Mouse (Mus musculus) kidney, adult 2 months (tissue): ENCODE measurements around the gene Usp35. TPM values are rescaled to one million over a fixed set of nuclear protein-coding genes. Genes with fewer than 3 reads are reported as not detected.

Experiments used
- DNase-seq: peaks from one replicate; pipeline ENCODE4 v3.0.0; 2021
- H3K27ac ChIP-seq: fragments of 200-500 bp; 2 replicates; pipeline ENCODE4 v1.5.1; 2012; ENCODE audit warnings: low read depth, low read length, control low read depth, inconsistent platforms; ENCODE audit not compliant: insufficient read depth
- H3K27me3 ChIP-seq: fragments of 200-500 bp; replicated peaks from 2 replicates; pipeline ENCODE4 v1.6.1; 2012; ENCODE audit warnings: mild to moderate bottlenecking, moderate library complexity, low read length, inconsistent platforms; ENCODE audit not compliant: control insufficient read depth, insufficient read depth
- H3K36me3 ChIP-seq: fragments of 200-500 bp; 2 replicates; pipeline ENCODE4 v1.6.1; 2012; ENCODE audit warnings: mild to moderate bottlenecking, moderate library complexity, low read length, inconsistent platforms; ENCODE audit not compliant: control insufficient read depth, insufficient read depth
- H3K4me1 ChIP-seq: fragments of 200-500 bp; 2 replicates; pipeline ENCODE4 v1.6.1; 2011; ENCODE audit warnings: low read length; ENCODE audit not compliant: control insufficient read depth, insufficient read depth
- H3K4me3 ChIP-seq: fragments of 200-500 bp; 2 replicates; pipeline ENCODE4 v1.5.1; 2011; ENCODE audit warnings: mild to moderate bottlenecking, low read depth, low read length, control low read depth; ENCODE audit not compliant: insufficient read depth
- CTCF ChIP-seq: fragments of 200-500 bp; conservative IDR thresholded peaks from 2 replicates; pipeline ENCODE4 v1.5.1; 2011; ENCODE audit warnings: low read depth, mild to moderate bottlenecking, control low read depth, low read length, moderate library complexity, mixed read lengths; ENCODE audit not compliant: insufficient read depth, insufficient read length
- POLR2A ChIP-seq: fragments of 200-500 bp; IDR thresholded peaks from one replicate; pipeline ENCODE4 v1.6.1; 2011; ENCODE audit warnings: low read depth, low read length, control low read depth
- WGBS: fragments of 180-500 bp; shearing (Covaris S2); methylation state at CpG from one replicate; pipeline ENCODE4 v1.1.7; 2018; 5-methylcytosine and 5-hydroxymethylcytosine counted together
- polyA plus RNA-seq: library from polyadenylated mRNA; depleted of rRNA; stranded (reverse); fragments of >200 nt; gene quantifications from 2 replicates; pipeline ENCODE4 v1.2.3, GENCODE M21; 2012; rRNA removed

Usp35 gene
- 1.8 and 2.7 TPM in 2 replicates for polyA plus RNA-seq

GRCm38 (mm10) chr7:97331726-97332666, at the start of gene Usp35, which contains the start of gene Kctd21:
Usp35 (minus strand) TSS chr7:97332020.
Kctd21 (plus strand) TSS chr7:97332327.
- Histone ChIP-seq H3K27ac (no peak within 1 kb of the TSS), H3K36me3 (no peaks in the 10 kb centered on the region), H3K4me1 (peaks cover 7% of the 10 kb centered on the region; the same call in 1 of the 2 replicates), H3K27me3 (no peaks in the 10 kb centered on the region), H3K4me3 (peak within 1 kb of the TSS; percentile 94)
- TF ChIP-seq CTCF (0 out of 2 replicates have a peak, but pooled peaks have one; percentile 1), POLR2A (peak; percentile 4)
- DNase-seq, result peak; percentile 96
- WGBS, result under 1% methylated on average over 68 of the region's 68 CpGs

GRCm38 (mm10) chr7:97380500-97381123, 48.8 kb upstream of the Usp35 start:
- DNase-seq, result no peak
- H3K27me3 ChIP-seq, result no peaks in the 10 kb centered on the region
- no peaks in the 10 kb centered on the region for H3K4me1 ChIP-seq
- TF ChIP-seq POLR2A (no peak), CTCF (no peak)
- WGBS, result 87% methylated on average over 5 of the region's 5 CpGs
- no peak overlapping the region for H3K27ac ChIP-seq
- no peak overlapping the region for H3K4me3 ChIP-seq
- H3K36me3 ChIP-seq, result no peaks in the 10 kb centered on the region

GRCm38 (mm10) chr7:97379304-97379703, 47.5 kb upstream of the Usp35 start:
- H3K27me3 ChIP-seq, result no peaks in the 10 kb centered on the region
- no peak overlapping the region for H3K4me3 ChIP-seq
- H3K36me3 ChIP-seq, result no peaks in the 10 kb centered on the region
- no peak for TF ChIP-seq CTCF
- no peak for TF ChIP-seq POLR2A
- no peaks in the 10 kb centered on the region for H3K4me1 ChIP-seq
- DNase-seq, result no peak
- 89% methylated on average over 5 of the region's 5 CpGs for WGBS
- H3K27ac ChIP-seq, result no peak overlapping the region

- Histone ChIP-seq H3K27ac (no peak overlapping the region), H3K4me3 (no peak overlapping the region), H3K27me3 (no peaks in the 10 kb centered on the region), H3K36me3 (no peaks in the 10 kb centered on the region), H3K4me1 (no peaks in the 10 kb centered on the region)
- no peak for TF ChIP-seq CTCF
- no peak for DNase-seq
- WGBS, result 78% methylated on average over 2 of the region's 2 CpGs
Observed at GRCm38 (mm10) chr7:97375906-97376305, 44.1 kb upstream of the Usp35 start.

GRCm38 (mm10) chr7:97375101-97375500, 43.3 kb upstream of the Usp35 start:
- no peak overlapping the region for H3K4me3 ChIP-seq
- no peak overlapping the region for H3K27ac ChIP-seq
- no peaks in the 10 kb centered on the region for H3K36me3 ChIP-seq
- WGBS, result 95% methylated on average over 9 of the region's 9 CpGs
- H3K4me1 ChIP-seq, result no peaks in the 10 kb centered on the region
- H3K27me3 ChIP-seq, result no peaks in the 10 kb centered on the region
- DNase-seq, result no peak
- no peak for TF ChIP-seq CTCF
- TF ChIP-seq POLR2A, result no peak

GRCm38 (mm10) chr7:97365887-97366286, 34.1 kb upstream of the Usp35 start:
- DNase-seq, result no peak
- H3K4me3 ChIP-seq, result no peak overlapping the region
- H3K27ac ChIP-seq, result no peak overlapping the region
- 91% methylated on average over 1 of the region's 1 CpGs for WGBS
- TF ChIP-seq CTCF (no peak), POLR2A (no peak)
- no peaks in the 10 kb centered on the region; the same call in 1 of the 2 replicates for H3K27me3 ChIP-seq
- H3K4me1 ChIP-seq, result no peaks in the 10 kb centered on the region
- no peaks in the 10 kb centered on the region for H3K36me3 ChIP-seq

- Histone ChIP-seq H3K27ac (no peak overlapping the region), H3K4me1 (no peaks in the 10 kb centered on the region), H3K4me3 (no peak overlapping the region), H3K27me3 (no peaks in the 10 kb centered on the region; the same call in 1 of the 2 replicates), H3K36me3 (no peaks in the 10 kb centered on the region)
- TF ChIP-seq POLR2A, result no peak
- peak; percentile 70 for TF ChIP-seq CTCF
- WGBS, result 26% methylated on average over 4 of the region's 4 CpGs
- no peak for DNase-seq
Observed at GRCm38 (mm10) chr7:97361467-97361866, 29.6 kb upstream of the Usp35 start.
